Mouse (Mus musculus): ENCODE measurements around the gene Cflar.
"Not testable (repeated sequence)": the region's sequence is repeated elsewhere in the genome, so short reads cannot be mapped to it uniquely, and the experiment has no call there.

Cflar gene

GRCm38 (mm10) chr1:58727747-58728589 is 16.7 kb downstream of the Cflar start:
- in situ Hi-C loops (cut with MboI, MseI): loop anchor here (5.0 kb wide), 1 partner anchor 74 kb away; no protein-coding TSS in a partner anchor

GRCm38 (mm10) chr1:58728590-58728868 is 17.2 kb downstream of the Cflar start:
- in situ Hi-C loops (cut with MboI, MseI): loop anchor here (5.0 kb wide), 1 partner anchor 74 kb away; no protein-coding TSS in a partner anchor

- in situ Hi-C loops (cut with MboI, MseI): no loop called here
Measured at GRCm38 (mm10) chr1:58733636-58734035, 22.3 kb downstream of the Cflar start.

- in situ Hi-C loops (cut with MboI, MseI): no loop called here
Measured at GRCm38 (mm10) chr1:58734043-58734920, 23.0 kb downstream of the Cflar start.

- in situ Hi-C loops (cut with MboI, MseI): no loop called here
Measured at GRCm38 (mm10) chr1:58735962-58736361, 24.7 kb downstream of the Cflar start.

GRCm38 (mm10) chr1:58736968-58737367 is 25.7 kb downstream of the Cflar start:
- in situ Hi-C loops (cut with MboI, MseI): no loop called here

- in situ Hi-C loops (cut with MboI, MseI): no loop called here
Measured at GRCm38 (mm10) chr1:58739529-58739928, 28.2 kb downstream of the Cflar start.

- in situ Hi-C loops (cut with MboI, MseI): no loop called here
Measured at GRCm38 (mm10) chr1:58742571-58743021, 31.3 kb downstream of the Cflar start.

- in situ Hi-C loops (cut with MboI, MseI): no loop called here
Measured at GRCm38 (mm10) chr1:58743252-58743651, 31.9 kb downstream of the Cflar start.

- in situ Hi-C loops (cut with MboI, MseI): no loop called here
Measured at GRCm38 (mm10) chr1:58744645-58745044, 33.3 kb downstream of the Cflar start.

GRCm38 (mm10) chr1:58746880-58747279 is 35.6 kb downstream of the Cflar start:
- in situ Hi-C loops (cut with MboI, MseI): no loop called here

- in situ Hi-C loops (cut with MboI, MseI): no loop called here
Measured at GRCm38 (mm10) chr1:58759451-58759850, 48.1 kb downstream of the Cflar start.

GRCm38 (mm10) chr1:58760581-58760980 is 49.3 kb downstream of the Cflar start:
- in situ Hi-C loops (cut with MboI, MseI): no loop called here

- in situ Hi-C loops (cut with MboI, MseI): not testable (repeated sequence)
Measured at GRCm38 (mm10) chr1:58761391-58762275, 50.3 kb downstream of the Cflar start.

GRCm38 (mm10) chr1:58762576-58762975 is 51.3 kb downstream of the Cflar start:
- in situ Hi-C loops (cut with MboI, MseI): no loop called here

- in situ Hi-C loops (cut with MboI, MseI): not testable (repeated sequence)
Measured at GRCm38 (mm10) chr1:58766446-58766845, 55.1 kb downstream of the Cflar start.

- in situ Hi-C loops (cut with MboI, MseI): no loop called here
Measured at GRCm38 (mm10) chr1:58769136-58769535, 57.8 kb downstream of the Cflar start.

GRCm38 (mm10) chr1:58769701-58770100 is 58.4 kb downstream of the Cflar start:
- in situ Hi-C loops (cut with MboI, MseI): loop anchor here (5.0 kb wide), 1 partner anchor 133 kb away; no protein-coding TSS in a partner anchor

- in situ Hi-C loops (cut with MboI, MseI): loop anchor here (5.0 kb wide), 1 partner anchor 132 kb away; no protein-coding TSS in a partner anchor
Measured at GRCm38 (mm10) chr1:58770111-58770720, 58.9 kb downstream of the Cflar start.

GRCm38 (mm10) chr1:58772084-58772483 is 60.8 kb downstream of the Cflar start:
- in situ Hi-C loops (cut with MboI, MseI): loop anchor here (5.0 kb wide), 1 partner anchor 130 kb away; no protein-coding TSS in a partner anchor

- in situ Hi-C loops (cut with MboI, MseI): loop anchor here (5.0 kb wide), 1 partner anchor 129 kb away; no protein-coding TSS in a partner anchor
Measured at GRCm38 (mm10) chr1:58773280-58773679, 62.0 kb downstream of the Cflar start.
